11 mouse cellular contexts compared by ENCODE assay signal in the genomic region with DNA sequence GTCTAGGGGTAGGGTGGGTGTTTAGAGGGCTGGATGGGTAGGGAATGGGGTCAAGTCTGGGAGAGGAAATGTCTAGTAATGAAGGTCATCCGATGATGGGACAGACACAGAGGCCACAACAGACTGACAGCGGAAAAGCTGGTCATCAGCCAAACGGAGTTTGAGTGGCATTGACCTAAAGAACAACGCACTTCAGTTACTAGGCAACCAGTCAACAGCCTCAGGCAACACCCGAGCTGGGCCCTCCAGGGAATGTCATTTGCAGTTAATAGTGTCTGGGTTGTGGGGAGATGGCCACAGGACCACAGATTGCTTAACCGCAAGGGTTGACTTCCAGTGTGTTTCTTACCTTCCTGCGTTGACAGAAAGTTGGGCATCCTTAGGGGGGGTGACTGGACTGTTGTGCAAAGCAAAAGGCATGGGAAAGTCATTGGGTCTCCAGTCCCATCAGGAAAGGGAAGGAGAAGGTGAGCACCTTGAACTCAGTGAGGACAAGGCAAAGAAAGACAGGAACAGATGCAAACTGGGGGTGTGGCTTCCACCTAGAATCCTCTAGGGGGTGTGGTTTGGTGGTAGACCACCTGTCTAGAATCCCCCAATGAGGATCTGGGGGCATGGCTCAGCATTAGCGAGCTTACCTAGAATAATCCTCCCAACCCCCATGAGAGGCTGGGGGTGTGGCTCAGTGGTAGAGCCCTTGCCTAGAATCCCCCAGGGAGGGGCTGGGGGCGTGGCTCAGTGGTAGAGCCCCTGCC. TPM values are rescaled to one million over a fixed set of nuclear protein-coding genes. Genes with fewer than 3 reads are reported as not detected.
DNase-seq lines count a peak whose midpoint lies in the region; ATAC-seq and TF ChIP-seq lines count a peak whose summit lies in the region.
"Had no signal": no experiment of that assay in that cellular context is flagged by ENCODE, and none has a peak within 500 bp of the region (broad histone marks: within the 10 kb centered on the region; RNA-seq: fewer than 3 reads in every experiment).

No protein-coding gene starts in this region.

- DNase-seq in hindbrain, embryonic 10.5 days (ENCODE audit: low spot score) = peak; percentile 23
- DNase-seq in hindbrain, embryonic 14.5 days (ENCODE audit: low spot score) = no peak
- peak; percentile 63 for DNase-seq in adrenal gland, adult 8-10 months
- DNase-seq in lung, postnatal 4 days = peak; percentile 27 to 59
- DNase-seq in kidney, adult 2 months = no peak
- no peak for DNase-seq in thymus, postnatal 10 days (ENCODE audit: low spot score in 2 of 2)

- peaks cover 39% of the 10 kb centered on the region for H3K36me3 ChIP-seq in hindbrain, embryonic 10.5 days
- H3K36me3 ChIP-seq in hindbrain, embryonic 14.5 days (replicated peaks; ENCODE audit: control insufficient read depth, insufficient read depth) = peaks cover 39% of the 10 kb centered on the region
- no peaks in the 10 kb centered on the region for H3K36me3 ChIP-seq in heart, embryonic 14.5 days (ENCODE audit: control insufficient read depth, insufficient read depth, low read length)
- no peaks in the 10 kb centered on the region for H3K36me3 ChIP-seq in kidney, adult 2 months (ENCODE audit: control insufficient read depth, insufficient read depth, low read length)
- H3K36me3 ChIP-seq in kidney, embryonic 15.5 days = peaks cover 14% of the 10 kb centered on the region; the same call in 1 of the 2 replicates

- no peak overlapping the region for H3K4me2 ChIP-seq in hindbrain, embryonic 14.5 days (replicated peaks)
- peak overlapping the region; percentile 41 for H3K4me2 ChIP-seq in heart, embryonic 14.5 days (ENCODE audit: low read length)
- H3K4me2 ChIP-seq in kidney, embryonic 15.5 days = no peak overlapping the region
- H3K4me2 ChIP-seq: limb, embryonic 15.5 days had no signal

- no peak for TF ChIP-seq CTCF in kidney, adult 2 months (conservative IDR thresholded peaks at IDR 0.05; ENCODE audit: insufficient read depth, insufficient read length, low read depth, low read length)

- 73% methylated on average over 9 of the region's 9 CpGs for WGBS in hindbrain, embryonic 10.5 days
- 54% methylated on average over 9 of the region's 9 CpGs for WGBS in hindbrain, embryonic 14.5 days
- WGBS in heart, embryonic 14.5 days = 40% methylated on average over 9 of the region's 9 CpGs
- WGBS in kidney, adult 2 months = 62% methylated on average over 9 of the region's 9 CpGs
- 72% methylated on average over 9 of the region's 9 CpGs for whole genome bisulfite sequencing in kidney, embryonic 15.5 days

- TF ChIP-seq POLR2A in kidney, adult 2 months (IDR thresholded peaks at IDR 0.05; ENCODE audit: low read depth, low read length) = no peak

- H3K9me3 ChIP-seq in hindbrain, embryonic 10.5 days = 0 out of 2 replicates have a peak, but pooled peaks cover 2% of the 10 kb centered on the region
- H3K9me3 ChIP-seq in hindbrain, embryonic 14.5 days (ENCODE audit: control insufficient read depth, low read length) = no peaks in the 10 kb centered on the region
- H3K9me3 ChIP-seq in heart, embryonic 14.5 days (ENCODE audit: control insufficient read depth, low read length) = no peaks in the 10 kb centered on the region
- H3K9me3 ChIP-seq in kidney, embryonic 15.5 days (replicated peaks) = no peaks in the 10 kb centered on the region
- H3K9me3 ChIP-seq: limb, embryonic 15.5 days had no signal

- no peak overlapping the region for H3K9ac ChIP-seq in hindbrain, embryonic 14.5 days
- H3K9ac ChIP-seq in heart, embryonic 14.5 days (ENCODE audit: low read length) = no peak overlapping the region
- no peak overlapping the region for H3K9ac ChIP-seq in kidney, embryonic 15.5 days
- H3K9ac ChIP-seq: limb, embryonic 15.5 days had no signal

- H3K27ac ChIP-seq in hindbrain, embryonic 10.5 days = no peak overlapping the region
- H3K27ac ChIP-seq in hindbrain, embryonic 14.5 days = no peak overlapping the region
- H3K27ac ChIP-seq in heart, embryonic 14.5 days (replicated peaks in 1 of 2; ENCODE audit: control insufficient read depth in 1 of 2, insufficient read depth in 1 of 2, low read depth in 2 of 2, low read length in 2 of 2) = peak overlapping the region; percentile 76 to 84
- no peak overlapping the region for H3K27ac ChIP-seq in kidney, adult 2 months (ENCODE audit: insufficient read depth, low read depth, low read length)
- H3K27ac ChIP-seq in kidney, embryonic 15.5 days = no peak overlapping the region
- H3K27ac ChIP-seq: limb, embryonic 15.5 days had no signal

- no peaks in the 10 kb centered on the region for H3K27me3 ChIP-seq in hindbrain, embryonic 10.5 days (ENCODE audit: insufficient read depth, poor library complexity, severe bottlenecking)
- H3K27me3 ChIP-seq in hindbrain, embryonic 14.5 days (ENCODE audit: control insufficient read depth, insufficient read depth, low read length) = no peaks in the 10 kb centered on the region
- no peaks in the 10 kb centered on the region for H3K27me3 ChIP-seq in heart, embryonic 14.5 days (ENCODE audit: control insufficient read depth, insufficient read depth, low read length)
- H3K27me3 ChIP-seq in kidney, adult 2 months (replicated peaks; ENCODE audit: control insufficient read depth, insufficient read depth, low read length) = no peaks in the 10 kb centered on the region
- no peaks in the 10 kb centered on the region for H3K27me3 ChIP-seq in kidney, embryonic 15.5 days
- H3K27me3 ChIP-seq: limb, embryonic 15.5 days had no signal

- H3K4me1 ChIP-seq in hindbrain, embryonic 10.5 days (replicated peaks) = peaks cover 16% of the 10 kb centered on the region
- peaks cover 6% of the 10 kb centered on the region for H3K4me1 ChIP-seq in hindbrain, embryonic 14.5 days (replicated peaks; ENCODE audit: control insufficient read depth, insufficient read depth, low read length)
- peaks cover 35 to 49% of the 10 kb centered on the region in 2 experiments for H3K4me1 ChIP-seq in heart, embryonic 14.5 days (ENCODE audit: control insufficient read depth in 2 of 2, insufficient read depth in 2 of 2, low read length in 2 of 2)
- H3K4me1 ChIP-seq in kidney, adult 2 months (ENCODE audit: control insufficient read depth, insufficient read depth, low read length) = no peaks in the 10 kb centered on the region
- peaks cover 10% of the 10 kb centered on the region for H3K4me1 ChIP-seq in kidney, embryonic 15.5 days
- H3K4me1 ChIP-seq: limb, embryonic 15.5 days had no signal

- no peak overlapping the region for H3K4me3 ChIP-seq in hindbrain, embryonic 10.5 days
- no peak overlapping the region for H3K4me3 ChIP-seq in hindbrain, embryonic 14.5 days (replicated peaks; ENCODE audit: low read length)
- H3K4me3 ChIP-seq in heart, embryonic 14.5 days (ENCODE audit: control insufficient read depth in 1 of 2, insufficient read depth in 1 of 2, low read depth in 1 of 2, low read length in 2 of 2) = no peak overlapping the region
- no peak overlapping the region for H3K4me3 ChIP-seq in kidney, adult 2 months (ENCODE audit: insufficient read depth, low read depth, low read length)
- H3K4me3 ChIP-seq in kidney, embryonic 15.5 days (replicated peaks) = no peak overlapping the region
- H3K4me3 ChIP-seq: erythroblast, embryonic 14.5 days; limb, embryonic 15.5 days had no signal

- ATAC-seq in hindbrain, embryonic 14.5 days (ENCODE audit: low FRiP score) = no peak
- ATAC-seq in heart, embryonic 14.5 days (ENCODE audit: insufficient number of reproducible peaks, insufficient read depth, low FRiP score, low read depth) = no peak
- no peak for ATAC-seq in kidney, embryonic 15.5 days (replicated peaks; ENCODE audit: low FRiP score)
- ATAC-seq: CD4-positive, CD25-positive, alpha-beta regulatory T cell, adult 4 months had no signal

RNA-seq across cellular contexts. Expression of gene Castor2, which starts 21.8 kb away (rescaled TPM):
- polyA plus RNA-seq in hindbrain, embryonic 10.5 days (2016; fragmentation: Nextera tagmentation; extraction: Ambion mirVana) = 10.3 TPM in 2 replicates
- polyA plus RNA-seq in hindbrain, embryonic 14.5 days (2014; fragmentation: Nextera tagmentation; extraction: Ambion mirVana) = 28.1 and 31.9 TPM in 2 replicates
- total RNA-seq in adrenal gland, adult 8-10 months (2022) = 10 to 100 TPM; 18.4 to 37.2 (median 23.6) TPM
- polyA plus RNA-seq in heart, embryonic 14.5 days (2014; fragmentation: Nextera tagmentation; extraction: Ambion mirVana) = 6.2 and 7.7 TPM in 2 replicates
- polyA plus RNA-seq in kidney, adult 2 months (2012; rRNA removed) = 27.5 and 39.3 TPM in 2 replicates
- 10.2 and 12.8 TPM in 2 replicates for polyA plus RNA-seq in kidney, embryonic 15.5 days (2015; fragmentation: Nextera tagmentation; extraction: Ambion mirVana)

RNA-seq across cellular contexts. Expression of gene Rcc1l, which starts 55.3 kb away (rescaled TPM):
- 31.0 and 35.7 TPM in 2 replicates for polyA plus RNA-seq in hindbrain, embryonic 10.5 days (2016; fragmentation: Nextera tagmentation; extraction: Ambion mirVana)
- polyA plus RNA-seq in hindbrain, embryonic 14.5 days (2014; fragmentation: Nextera tagmentation; extraction: Ambion mirVana) = 16.6 and 17.5 TPM in 2 replicates
- 10 to 100 TPM; 34.6 to 43.1 (median 37.8) TPM for total RNA-seq in adrenal gland, adult 8-10 months (2022)
- 18.8 and 21.5 TPM in 2 replicates for polyA plus RNA-seq in heart, embryonic 14.5 days (2014; fragmentation: Nextera tagmentation; extraction: Ambion mirVana)
- 18.7 and 19.3 TPM in 2 replicates for polyA plus RNA-seq in kidney, adult 2 months (2012; rRNA removed)
- 34.6 and 37.2 TPM in 2 replicates for polyA plus RNA-seq in kidney, embryonic 15.5 days (2015; fragmentation: Nextera tagmentation; extraction: Ambion mirVana)

Comparison
In these comparisons a context has a peak if more than half of its experiments do, and no peak if none do; other contexts are left out.
1. DNase-seq: peak in hindbrain, embryonic 10.5 days (single experiment), adrenal gland, adult 8-10 months (single experiment) and lung, postnatal 4 days (2 of 2); none in hindbrain, embryonic 14.5 days (single experiment), kidney, adult 2 months (single experiment) and thymus, postnatal 10 days (0 of 2).
2. H3K27ac ChIP-seq: peak in heart, embryonic 14.5 days (2 of 2); none in hindbrain, embryonic 10.5 days (single experiment), hindbrain, embryonic 14.5 days (single experiment), kidney, adult 2 months (single experiment) and kidney, embryonic 15.5 days (single experiment).